ENCODE assay signal across 24 mouse cellular contexts in genomic region chr4:116531109-116531508, GRCm38 (mm10). TPM values are rescaled to one million over a fixed set of nuclear protein-coding genes. Genes with fewer than 3 reads are reported as not detected.
DNase-seq lines count a peak whose midpoint lies in the region; ATAC-seq and TF ChIP-seq lines count a peak whose summit lies in the region.
"Had no signal": no experiment of that assay in that cellular context is flagged by ENCODE, and none has a peak within 500 bp of the region (broad histone marks: within the 10 kb centered on the region; RNA-seq: fewer than 3 reads in every experiment).

No protein-coding gene starts in this region.

- H3K4me3 ChIP-seq in intestine, postnatal 0 days (ENCODE audit: low read depth, low read length): no peak overlapping the region
- no peak overlapping the region for H3K4me3 ChIP-seq in intestine, embryonic 15.5 days (replicated peaks)
- H3K4me3 ChIP-seq in lung, embryonic 14.5 days (ENCODE audit: low read depth, low read length): no peak overlapping the region
- no peak overlapping the region for H3K4me3 ChIP-seq in E14TG2a.4 (replicated peaks; ENCODE audit: low read length)
- H3K4me3 ChIP-seq: forebrain, embryonic 13.5 days; heart, embryonic 12.5 days; hindbrain, embryonic 12.5 days; megakaryocyte, embryonic 14.5 days; midbrain, embryonic 13.5 days; neural tube, embryonic 12.5 days had no signal

- H3K9me3 ChIP-seq in intestine, postnatal 0 days (ENCODE audit: control insufficient read depth): no peaks in the 10 kb centered on the region
- H3K9me3 ChIP-seq in intestine, embryonic 15.5 days: no peaks in the 10 kb centered on the region
- no peaks in the 10 kb centered on the region for H3K9me3 ChIP-seq in lung, embryonic 14.5 days (ENCODE audit: low read depth, low read length)
- H3K9me3 ChIP-seq in E14TG2a.4 (ENCODE audit: low read length): no peaks in the 10 kb centered on the region
- H3K9me3 ChIP-seq: forebrain, embryonic 13.5 days; G1E; hindbrain, embryonic 12.5 days; megakaryocyte, embryonic 14.5 days; midbrain, embryonic 13.5 days; neural tube, embryonic 12.5 days had no signal

- H3K4me1 ChIP-seq in intestine, postnatal 0 days (replicated peaks; ENCODE audit: control insufficient read depth, insufficient read depth, low read length): no peaks in the 10 kb centered on the region
- no peaks in the 10 kb centered on the region for H3K4me1 ChIP-seq in intestine, embryonic 15.5 days (replicated peaks)
- H3K4me1 ChIP-seq in lung, embryonic 14.5 days (ENCODE audit: insufficient read depth): no peaks in the 10 kb centered on the region
- no peaks in the 10 kb centered on the region for H3K4me1 ChIP-seq in E14TG2a.4 (replicated peaks; ENCODE audit: low read depth, low read length)
- H3K4me1 ChIP-seq: forebrain, embryonic 13.5 days; heart, embryonic 12.5 days; hindbrain, embryonic 12.5 days; megakaryocyte, embryonic 14.5 days; midbrain, embryonic 13.5 days; neural tube, embryonic 12.5 days had no signal

- H3K27me3 ChIP-seq in intestine, postnatal 0 days (replicated peaks; ENCODE audit: control insufficient read depth, insufficient read depth, low read length): no peaks in the 10 kb centered on the region
- H3K27me3 ChIP-seq in intestine, embryonic 15.5 days (replicated peaks): no peaks in the 10 kb centered on the region
- no peaks in the 10 kb centered on the region for H3K27me3 ChIP-seq in lung, embryonic 14.5 days (ENCODE audit: insufficient read depth, low read length)
- H3K27me3 ChIP-seq in E14TG2a.4 (ENCODE audit: insufficient read depth, low read length): no peaks in the 10 kb centered on the region
- no peaks in the 10 kb centered on the region for H3K27me3 ChIP-seq in splenic B cell, adult 2 months (ENCODE audit: control insufficient read depth, insufficient read depth, low read length, poor library complexity, severe bottlenecking)
- H3K27me3 ChIP-seq: forebrain, embryonic 13.5 days; heart, embryonic 12.5 days; hindbrain, embryonic 12.5 days; megakaryocyte, embryonic 14.5 days; midbrain, embryonic 13.5 days; neural tube, embryonic 12.5 days had no signal

- no peak overlapping the region for H3K9ac ChIP-seq in intestine, postnatal 0 days (ENCODE audit: low read depth, low read length)
- no peak overlapping the region for H3K9ac ChIP-seq in intestine, embryonic 15.5 days
- H3K9ac ChIP-seq in lung, embryonic 14.5 days: no peak overlapping the region
- H3K9ac ChIP-seq: forebrain, embryonic 13.5 days; heart, embryonic 12.5 days; hindbrain, embryonic 12.5 days; midbrain, embryonic 13.5 days; neural tube, embryonic 12.5 days had no signal

- WGBS in intestine, postnatal 0 days: 67% methylated on average over 2 of the region's 2 CpGs
- WGBS in intestine, embryonic 15.5 days: 61% methylated on average over 2 of the region's 2 CpGs
- WGBS in lung, embryonic 14.5 days: 55% methylated on average over 2 of the region's 2 CpGs

- no peak for ATAC-seq in intestine, postnatal 0 days
- ATAC-seq in intestine, embryonic 15.5 days: no peak
- ATAC-seq in lung, embryonic 14.5 days (ENCODE audit: insufficient read depth): no peak
- ATAC-seq: forebrain, embryonic 13.5 days; midbrain, embryonic 13.5 days had no signal

- TF ChIP-seq CTCF in intestine, postnatal 0 days (IDR thresholded peaks at IDR 0.05; ENCODE audit: low read depth): peak; percentile 43
- TF ChIP-seq CTCF in lung, embryonic 14.5 days (IDR thresholded peaks at IDR 0.05; ENCODE audit: low read depth): peak; percentile 28
- TF ChIP-seq CTCF in E14TG2a.4 (conservative IDR thresholded peaks at IDR 0.05; ENCODE audit: low read length): peak; percentile 39; the same call in 1 of the 2 replicates

- DNase-seq in lung, embryonic 14.5 days: no peak
- DNase-seq in lung, postnatal 10 days: no peak
- DNase-seq in splenic B cell, adult 2 months (ENCODE audit: low read depth, low spot score): peak; percentile 20
- no peak for DNase-seq in urinary bladder, postnatal 36 days (ENCODE audit: low spot score in 2 of 2)
- DNase-seq in urinary bladder, postnatal 14 days (ENCODE audit: low spot score): no peak
- DNase-seq: adrenal gland, postnatal 14 days; cerebellum, adult 8-10 months; gastrocnemius, postnatal 14 days; heart, postnatal 10 days; kidney, adult 2 months; kidney, postnatal 10 days; lung, postnatal 36 days; retina, postnatal 1 day; thymus, postnatal 25 days had no signal

- no peak overlapping the region for H3K4me2 ChIP-seq in intestine, postnatal 0 days (replicated peaks; ENCODE audit: low read depth)
- H3K4me2 ChIP-seq in intestine, embryonic 15.5 days (replicated peaks): no peak overlapping the region
- no peak overlapping the region for H3K4me2 ChIP-seq in lung, embryonic 14.5 days
- H3K4me2 ChIP-seq: forebrain, embryonic 13.5 days; heart, embryonic 12.5 days; hindbrain, embryonic 12.5 days; midbrain, embryonic 13.5 days; neural tube, embryonic 12.5 days had no signal

- peaks cover 7% of the 10 kb centered on the region; the same call in 1 of the 2 replicates for H3K36me3 ChIP-seq in intestine, postnatal 0 days (ENCODE audit: control insufficient read depth, insufficient read depth)
- H3K36me3 ChIP-seq in intestine, embryonic 15.5 days: 0 out of 2 replicates have a peak, but pooled peaks cover 3% of the 10 kb centered on the region
- peaks cover 5% of the 10 kb centered on the region for H3K36me3 ChIP-seq in lung, embryonic 14.5 days (ENCODE audit: insufficient read depth)
- no peaks in the 10 kb centered on the region for H3K36me3 ChIP-seq in E14TG2a.4 (ENCODE audit: insufficient read depth, low read length)
- H3K36me3 ChIP-seq in splenic B cell, adult 2 months (ENCODE audit: control insufficient read depth, insufficient read depth, low read length, poor library complexity, severe bottlenecking): peaks cover 5% of the 10 kb centered on the region

- H3K27ac ChIP-seq in intestine, postnatal 0 days (ENCODE audit: low read depth, low read length): no peak overlapping the region
- no peak overlapping the region for H3K27ac ChIP-seq in intestine, embryonic 15.5 days
- H3K27ac ChIP-seq in lung, embryonic 14.5 days (ENCODE audit: low read depth): no peak overlapping the region
- H3K27ac ChIP-seq: forebrain, embryonic 13.5 days; hindbrain, embryonic 12.5 days; midbrain, embryonic 13.5 days; neural tube, embryonic 12.5 days had no signal

RNA-seq across cellular contexts. Expression of gene Ipp, which starts 23.8 kb away (rescaled TPM):
- 8.8 and 9.1 TPM in 2 replicates for polyA plus RNA-seq in intestine, postnatal 0 days (2015; fragmentation: Nextera tagmentation; extraction: Ambion mirVana)
- polyA plus RNA-seq in intestine, embryonic 15.5 days (2015; fragmentation: Nextera tagmentation; extraction: Ambion mirVana): 15.7 and 16.5 TPM in 2 replicates
- 3.4 and 3.8 TPM in 2 replicates for polyA plus RNA-seq in lung, embryonic 14.5 days (2014; fragmentation: Nextera tagmentation; extraction: Ambion mirVana)

RNA-seq across cellular contexts. Expression of gene Tmem69, which starts 24.6 kb away (rescaled TPM):
- polyA plus RNA-seq in intestine, postnatal 0 days (2015; fragmentation: Nextera tagmentation; extraction: Ambion mirVana): 17.0 and 19.1 TPM in 2 replicates
- 29.8 and 34.3 TPM in 2 replicates for polyA plus RNA-seq in intestine, embryonic 15.5 days (2015; fragmentation: Nextera tagmentation; extraction: Ambion mirVana)
- 21.2 and 27.7 TPM in 2 replicates for polyA plus RNA-seq in lung, embryonic 14.5 days (2014; fragmentation: Nextera tagmentation; extraction: Ambion mirVana)

RNA-seq across cellular contexts. Expression of gene Gpbp1l1, which starts 26.3 kb away (rescaled TPM):
- 31.3 and 33.9 TPM in 2 replicates for polyA plus RNA-seq in intestine, postnatal 0 days (2015; fragmentation: Nextera tagmentation; extraction: Ambion mirVana)
- polyA plus RNA-seq in intestine, embryonic 15.5 days (2015; fragmentation: Nextera tagmentation; extraction: Ambion mirVana): 30.7 and 33.0 TPM in 2 replicates
- 39.5 and 41.5 TPM in 2 replicates for polyA plus RNA-seq in lung, embryonic 14.5 days (2014; fragmentation: Nextera tagmentation; extraction: Ambion mirVana)
